13 mouse cellular contexts compared by ENCODE assay signal in the genomic region with DNA sequence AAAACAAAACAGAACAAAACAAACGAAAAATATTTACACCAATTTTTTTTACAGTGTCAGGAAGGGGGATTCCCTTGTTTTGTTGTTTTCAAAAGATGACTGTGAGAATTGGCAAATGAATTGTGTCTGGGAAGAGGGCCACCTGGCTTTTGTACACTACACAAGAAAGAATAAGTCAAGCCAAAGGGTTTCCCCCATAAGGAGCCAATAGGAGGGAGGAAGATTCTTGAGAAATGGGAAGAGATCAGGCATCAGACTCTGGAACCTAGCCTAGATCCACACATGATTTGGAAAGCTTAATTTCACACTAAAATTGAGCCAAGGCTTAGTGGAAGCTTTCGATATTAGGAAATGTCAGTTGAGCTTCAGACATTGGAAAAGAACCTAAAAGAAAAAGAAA. TPM values are rescaled to one million over a fixed set of nuclear protein-coding genes. Genes with fewer than 3 reads are reported as not detected.
DNase-seq lines count a peak whose midpoint lies in the region; ATAC-seq and TF ChIP-seq lines count a peak whose summit lies in the region.
"Had no signal": no experiment of that assay in that cellular context is flagged by ENCODE, and none has a peak within 500 bp of the region (broad histone marks: within the 10 kb centered on the region; RNA-seq: fewer than 3 reads in every experiment).

No protein-coding gene starts in this region.

- ATAC-seq in granulocyte monocyte progenitor cell, adult 5-6 weeks (replicated peaks; ENCODE audit: poor library complexity, severe bottlenecking), result no peak
- no peak for ATAC-seq in kidney, embryonic 16.5 days (ENCODE audit: low FRiP score, low TSS enrichment)
- ATAC-seq: liver, embryonic 12.5 days; midbrain, embryonic 16.5 days had no signal

- H3K4me3 ChIP-seq in left cerebral cortex, adult 2 months, result no peak overlapping the region
- H3K4me3 ChIP-seq in kidney, embryonic 16.5 days (ENCODE audit: low read length), result no peak overlapping the region
- H3K4me3 ChIP-seq: embryonic facial prominence, embryonic 13.5 days; heart, embryonic 10.5 days; hindbrain, embryonic 15.5 days; liver, embryonic 12.5 days had no signal

- TF ChIP-seq CTCF in left cerebral cortex, adult 2 months (IDR thresholded peaks at IDR 0.05), result no peak

- H3K4me1 ChIP-seq in kidney, embryonic 16.5 days (ENCODE audit: insufficient read depth, low read length), result no peaks in the 10 kb centered on the region
- H3K4me1 ChIP-seq: embryonic facial prominence, embryonic 13.5 days; heart, embryonic 10.5 days; hindbrain, embryonic 15.5 days; liver, embryonic 12.5 days had no signal

- no peak overlapping the region for H3K4me2 ChIP-seq in kidney, embryonic 16.5 days (replicated peaks; ENCODE audit: low read depth, low read length)
- H3K4me2 ChIP-seq: embryonic facial prominence, embryonic 13.5 days; hindbrain, embryonic 15.5 days; liver, embryonic 12.5 days had no signal

- no peaks in the 10 kb centered on the region for H3K36me3 ChIP-seq in kidney, embryonic 16.5 days (ENCODE audit: insufficient read depth, low read length)
- H3K36me3 ChIP-seq: embryonic facial prominence, embryonic 13.5 days; heart, embryonic 10.5 days; hindbrain, embryonic 15.5 days; liver, embryonic 12.5 days had no signal

- 60% methylated on average over 2 of the region's 2 CpGs for WGBS in kidney, embryonic 16.5 days

- H3K27ac ChIP-seq in left cerebral cortex, adult 2 months, result no peak overlapping the region
- H3K27ac ChIP-seq in kidney, embryonic 16.5 days (ENCODE audit: low read length), result no peak overlapping the region
- H3K27ac ChIP-seq: embryonic facial prominence, embryonic 13.5 days; heart, embryonic 10.5 days; hindbrain, embryonic 15.5 days; liver, embryonic 12.5 days had no signal

- intact Hi-C loops in left cerebral cortex, postnatal 4 days (cut with DNase I), result no loop called here
- intact Hi-C loops in left cerebral cortex, adult 2 months (cut with DNase I), result no loop called here

- no peaks in the 10 kb centered on the region for H3K27me3 ChIP-seq in kidney, embryonic 16.5 days (ENCODE audit: insufficient read depth, low read length)
- H3K27me3 ChIP-seq: embryonic facial prominence, embryonic 13.5 days; hindbrain, embryonic 15.5 days; liver, embryonic 12.5 days had no signal

- peak; percentile 9 to 32 for DNase-seq in cerebellum, postnatal 25 days
- DNase-seq in cerebellum, adult 18-20 months, result no peak
- peak; percentile 51 for DNase-seq in left cerebral cortex, postnatal 4 days
- no peak for DNase-seq in left cerebral cortex, adult 2 months (ENCODE audit: extremely low spot score in 1 of 2, low spot score in 2 of 2)
- peak; percentile 73 for DNase-seq in gastrocnemius, adult 18-20 months (ENCODE audit: low spot score)
- peak; percentile 63 for DNase-seq in lung, postnatal 36 days

- H3K9ac ChIP-seq in kidney, embryonic 16.5 days (replicated peaks; ENCODE audit: low read length), result no peak overlapping the region
- H3K9ac ChIP-seq: embryonic facial prominence, embryonic 13.5 days; hindbrain, embryonic 15.5 days; liver, embryonic 12.5 days had no signal

- H3K9me3 ChIP-seq in kidney, embryonic 16.5 days (ENCODE audit: low read length), result no peaks in the 10 kb centered on the region
- H3K9me3 ChIP-seq: embryonic facial prominence, embryonic 13.5 days; heart, embryonic 10.5 days; hindbrain, embryonic 15.5 days; liver, embryonic 12.5 days had no signal

RNA-seq across cellular contexts. Expression of a gene that starts 52.4 kb away (rescaled TPM):
- total RNA-seq in left cerebral cortex, postnatal 4 days (2021), result 10 to 100 TPM; 17.7 to 18.6 TPM
- total RNA-seq in left cerebral cortex, adult 2 months (2021), result 10 to 100 TPM; 12.9 to 14.7 TPM
- 1 to 10 TPM; 2.6 to 2.9 TPM for total RNA-seq in gastrocnemius, adult 18-20 months (2021)
- total RNA-seq in granulocyte monocyte progenitor cell, adult 5-6 weeks (2014; fragmentation: Nextera tagmentation), result 8.6 and 16.5 TPM in 2 replicates
- 11.4 and 15.0 TPM in 2 replicates for total RNA-seq in granulocyte monocyte progenitor cell, adult 5-6 weeks (2017)
- polyA plus RNA-seq in kidney, embryonic 16.5 days (2015; fragmentation: Nextera tagmentation; extraction: Ambion mirVana), result 20.2 and 20.9 TPM in 2 replicates

Comparison
In these comparisons a context has a peak if more than half of its experiments do, and no peak if none do; other contexts are left out.
1. DNase-seq: peak in cerebellum, postnatal 25 days (2 of 2), left cerebral cortex, postnatal 4 days (single experiment), gastrocnemius, adult 18-20 months (single experiment) and lung, postnatal 36 days (single experiment); none in cerebellum, adult 18-20 months (0 of 2) and left cerebral cortex, adult 2 months (0 of 2).